Mouse (Mus musculus): ENCODE data around the gene Timmdc1.
"Not testable (repeated sequence)": the region's sequence is repeated elsewhere in the genome, so short reads cannot be mapped to it uniquely, and the experiment has no call there.

Timmdc1 gene

DNA sequence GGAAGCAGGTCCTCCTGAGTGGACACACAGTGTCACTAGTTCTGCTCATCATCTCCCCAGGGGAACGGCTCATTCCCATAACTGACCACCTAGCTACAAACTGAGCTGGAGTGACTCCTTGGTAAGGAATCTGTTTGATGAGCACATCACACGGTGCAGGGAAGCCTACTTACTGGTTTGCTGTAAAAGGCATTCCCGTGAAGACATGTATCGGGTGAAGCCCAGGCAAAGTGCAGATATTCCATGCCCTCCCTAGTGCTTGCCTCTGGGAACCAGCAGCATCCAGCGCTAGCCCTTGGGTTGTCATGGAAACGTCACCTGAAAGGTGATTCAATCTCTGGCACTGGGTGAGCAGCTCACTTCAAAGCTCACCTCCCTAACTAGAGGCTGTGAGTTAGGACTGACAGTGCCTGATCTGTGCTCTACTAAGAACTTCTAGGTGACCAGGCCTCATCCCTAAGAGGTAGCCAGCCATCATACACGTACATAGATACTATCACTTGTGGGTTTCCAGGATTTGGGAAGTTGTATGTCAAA is 25.8 kb downstream of the Timmdc1 start:
- no peak for DNase-seq

GRCm38 (mm10) chr16:38493890-38494289 is 28.6 kb downstream of the Timmdc1 start:
- no peak for DNase-seq

DNA sequence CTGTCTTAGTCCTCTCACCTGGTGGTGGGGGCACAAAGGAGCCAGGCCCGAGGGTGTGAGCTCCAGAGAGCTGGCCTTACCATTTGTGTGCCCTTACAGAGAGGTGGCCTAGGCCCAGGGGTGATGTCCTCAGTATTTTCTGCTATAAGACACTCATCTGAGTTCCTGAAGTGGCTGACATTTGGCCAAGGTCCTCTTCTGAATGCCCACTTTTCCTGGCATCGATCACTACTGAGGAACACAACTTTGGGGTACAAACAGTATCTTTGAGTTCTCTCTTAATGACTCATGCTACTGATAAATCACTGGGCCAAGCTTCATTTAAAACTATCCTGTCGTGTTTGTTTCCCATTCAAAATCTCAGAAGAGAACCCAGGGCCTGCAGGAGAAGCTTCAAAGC is 29.9 kb downstream of the Timmdc1 start:
- DNase-seq = no peak

DNA sequence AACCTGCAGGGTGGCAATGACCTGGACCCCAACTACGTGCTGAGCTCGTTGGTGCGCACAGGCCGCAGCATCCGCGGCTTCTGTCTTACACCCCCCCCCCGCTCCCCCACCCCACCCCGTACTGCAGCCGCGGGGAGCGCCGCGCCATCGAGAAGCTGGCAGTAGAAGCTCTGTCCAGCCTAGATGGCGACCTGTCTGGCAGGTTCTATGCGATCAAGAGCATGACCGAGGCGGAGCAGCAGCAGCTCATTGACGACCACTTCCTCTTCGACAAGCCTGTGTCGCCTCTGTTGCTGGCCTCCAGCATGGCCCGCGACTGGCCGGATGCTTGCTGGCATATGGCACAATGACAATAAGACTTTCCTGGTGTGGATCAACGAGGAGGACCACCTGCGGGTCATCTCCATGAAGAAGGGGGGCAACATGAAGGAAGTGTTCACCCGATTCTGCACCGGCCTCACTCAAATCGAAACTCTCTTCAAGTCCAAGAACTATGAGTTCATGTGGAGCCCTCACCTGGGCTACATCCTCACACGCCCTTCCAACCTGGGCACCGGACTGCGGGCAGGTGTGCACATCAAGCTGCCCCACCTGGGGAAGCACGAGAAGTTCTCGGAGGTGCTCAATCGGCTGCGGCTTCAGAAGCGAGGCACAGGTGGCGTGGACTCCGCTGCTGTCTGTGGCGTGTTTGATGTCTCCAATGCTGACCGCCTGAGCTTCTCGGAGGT is 38.7 kb downstream of the Timmdc1 start:
- no peak for DNase-seq

- DNase-seq = no peak
These were observed 39.5 kb downstream of the Timmdc1 start for GRCm38 (mm10) chr16:38482780-38483562.

DNA sequence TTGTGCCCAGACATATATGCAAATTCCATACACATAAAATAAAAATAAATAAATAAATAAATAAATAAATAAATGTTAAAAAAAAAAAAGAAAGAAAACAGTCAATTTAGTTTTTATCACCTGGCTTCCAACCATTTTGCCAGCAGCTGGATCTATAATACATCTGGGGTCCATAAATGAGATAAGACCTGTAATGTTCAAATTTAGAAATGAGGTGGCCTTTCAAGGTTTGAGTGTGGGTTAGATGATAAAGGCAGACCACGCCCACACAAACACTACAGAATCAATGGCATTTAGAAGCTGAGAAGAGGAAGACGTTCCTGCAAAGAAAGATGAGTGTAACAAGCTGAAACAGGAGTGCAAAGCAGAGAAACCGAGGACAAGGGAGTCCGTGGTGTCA is 41.1 kb downstream of the Timmdc1 start:
- DNase-seq = no peak

GRCm38 (mm10) chr16:38478296-38478695 is 44.2 kb downstream of the Timmdc1 start:
- no peak for DNase-seq

DNA sequence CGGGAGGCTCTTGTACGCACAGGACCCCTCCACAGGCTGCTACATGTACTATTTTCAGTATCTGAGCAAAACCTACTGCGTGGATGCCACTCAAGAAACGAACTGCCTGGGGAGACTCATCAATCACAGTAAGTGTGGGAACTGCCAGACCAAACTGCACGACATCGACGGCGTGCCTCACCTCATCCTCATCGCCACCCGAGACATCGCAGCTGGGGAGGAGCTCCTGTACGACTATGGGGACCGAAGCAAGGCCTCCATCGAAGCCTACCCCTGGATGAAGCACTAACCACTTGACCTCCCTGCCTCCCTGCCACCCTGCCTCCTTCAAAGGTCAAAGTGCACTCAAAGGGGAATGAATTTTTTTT is 45.2 kb downstream of the Timmdc1 start:
- not testable (repeated sequence) for DNase-seq

- DNase-seq = peak; percentile 25
These were observed 45.9 kb downstream of the Timmdc1 start for GRCm38 (mm10) chr16:38476312-38477240.

GRCm38 (mm10) chr16:38475681-38476311 is 46.7 kb downstream of the Timmdc1 start:
- DNase-seq = no peak

- DNase-seq = no peak
These were observed 47.7 kb downstream of the Timmdc1 start for GRCm38 (mm10) chr16:38474677-38475286.

DNA sequence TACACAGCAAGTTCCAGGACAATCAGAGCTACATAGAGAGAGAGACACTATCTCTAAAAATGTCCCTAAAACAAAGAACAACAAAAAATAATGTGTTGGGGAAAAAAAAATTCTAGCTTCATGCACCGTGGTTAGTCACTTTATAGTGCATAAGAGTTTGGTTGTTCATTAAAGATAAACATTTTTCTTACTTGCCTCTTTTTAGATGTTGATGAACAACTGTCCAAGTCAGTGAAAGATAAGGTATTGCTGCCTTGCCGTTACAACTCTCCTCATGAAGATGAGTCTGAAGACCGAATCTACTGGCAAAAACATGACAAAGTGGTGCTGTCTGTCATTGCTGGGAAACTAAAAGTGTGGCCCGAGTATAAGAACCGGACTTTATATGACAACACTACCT is 48.8 kb downstream of the Timmdc1 start:
- no peak for DNase-seq

GRCm38 (mm10) chr16:38472507-38472873 is 50.0 kb downstream of the Timmdc1 start:
- DNase-seq = no peak

DNA sequence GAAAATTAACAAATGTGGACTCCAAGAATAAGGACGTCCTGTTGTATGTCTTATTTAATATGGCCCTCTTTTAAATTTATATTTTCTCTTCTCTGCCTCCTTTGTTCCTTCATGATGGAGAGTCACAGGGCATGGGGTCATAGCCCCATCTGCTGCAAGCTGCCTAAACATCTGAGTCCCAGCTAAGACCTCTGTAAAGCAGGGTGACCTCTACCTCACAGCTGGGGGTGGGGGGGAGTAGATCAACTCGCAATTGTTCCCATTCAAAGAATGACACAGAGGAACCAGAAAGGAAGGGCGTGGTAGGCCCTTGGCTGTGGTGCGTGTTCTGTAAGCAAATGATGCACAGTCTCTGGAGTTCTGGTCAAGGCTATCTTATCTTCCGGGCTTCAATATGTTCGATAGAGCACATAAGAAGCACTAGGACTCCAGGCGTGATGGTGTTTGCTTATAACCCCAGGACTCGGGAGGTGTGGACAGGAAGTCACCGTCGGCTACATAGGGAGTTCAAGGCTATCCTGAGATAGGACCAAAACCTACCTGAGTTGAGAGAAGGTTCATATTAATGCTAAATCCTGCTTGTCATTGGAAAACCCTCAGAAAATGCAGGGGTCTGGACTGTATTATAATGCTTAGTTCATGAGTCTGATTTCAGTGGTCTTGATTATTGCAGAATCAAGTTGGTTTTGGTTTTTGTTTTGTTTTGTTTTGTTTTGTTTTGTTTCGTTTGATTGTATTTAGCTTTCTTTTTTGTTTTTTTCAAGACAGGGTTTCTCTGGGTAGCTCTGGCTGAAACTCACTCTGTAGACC is 50.6 kb downstream of the Timmdc1 start:
- DNase-seq = no peak

DNA sequence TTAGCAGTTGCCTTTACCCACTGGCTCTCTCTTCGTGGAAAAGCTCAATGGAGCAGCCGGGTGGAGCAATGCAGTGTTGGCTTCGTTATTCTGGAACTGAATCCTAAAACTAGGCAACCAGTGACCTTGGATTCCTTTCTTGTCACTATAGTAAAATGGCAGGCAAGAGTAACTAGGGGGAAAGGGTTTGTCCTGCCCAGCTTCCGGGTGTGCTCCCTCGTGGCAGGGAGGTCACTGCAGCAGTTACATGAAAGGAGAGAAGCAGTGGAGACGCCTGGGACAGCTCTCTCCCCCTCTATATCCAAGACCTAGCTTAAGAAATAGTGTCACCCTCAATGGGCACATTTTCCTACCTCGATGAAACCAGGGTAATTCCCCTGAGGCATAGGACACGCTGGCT is 53.0 kb downstream of the Timmdc1 start:
- DNase-seq = no peak

- DNase-seq = no peak
These were observed 53.8 kb downstream of the Timmdc1 start for GRCm38 (mm10) chr16:38468706-38469018.

DNA sequence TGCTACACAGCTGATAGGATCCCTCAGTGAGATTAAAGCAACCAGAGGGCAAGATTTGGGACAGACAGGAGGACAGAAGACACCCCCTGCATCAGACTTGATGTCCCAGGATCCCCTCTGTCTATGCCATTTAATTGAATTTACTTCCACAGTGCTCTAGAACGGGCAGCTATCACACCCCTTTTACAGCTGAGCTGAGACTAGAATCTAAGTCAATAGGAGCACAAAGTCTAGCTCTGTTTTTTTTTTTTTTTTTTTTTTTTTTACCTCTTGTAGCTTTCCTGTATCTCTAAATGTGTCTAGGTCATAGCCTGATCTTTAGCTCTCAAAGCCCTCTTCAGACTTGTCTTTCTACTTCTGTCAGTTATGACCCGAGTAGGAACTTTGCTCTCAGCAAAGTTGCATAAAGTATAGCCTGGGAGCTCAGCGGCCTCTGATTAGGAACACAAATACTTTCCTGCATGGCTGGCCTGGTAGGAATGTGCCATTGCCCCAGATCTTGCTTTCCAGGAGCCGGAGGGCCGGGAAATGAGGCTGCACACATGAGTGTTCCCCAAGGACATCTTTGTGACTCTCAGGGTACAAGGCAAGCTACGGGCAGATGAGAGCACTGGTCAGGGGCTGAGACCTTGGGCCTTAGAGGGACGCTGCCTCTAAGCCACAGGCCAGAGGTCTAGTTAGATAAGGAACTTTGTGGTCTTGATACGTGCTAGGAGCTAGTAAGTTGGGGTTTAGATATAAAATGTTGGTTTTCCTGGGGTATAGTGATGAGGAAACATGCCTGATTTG is 54.4 kb downstream of the Timmdc1 start:
- DNase-seq = no peak

- DNase-seq = no peak
These were observed 55.2 kb downstream of the Timmdc1 start for GRCm38 (mm10) chr16:38467091-38467916.

DNA sequence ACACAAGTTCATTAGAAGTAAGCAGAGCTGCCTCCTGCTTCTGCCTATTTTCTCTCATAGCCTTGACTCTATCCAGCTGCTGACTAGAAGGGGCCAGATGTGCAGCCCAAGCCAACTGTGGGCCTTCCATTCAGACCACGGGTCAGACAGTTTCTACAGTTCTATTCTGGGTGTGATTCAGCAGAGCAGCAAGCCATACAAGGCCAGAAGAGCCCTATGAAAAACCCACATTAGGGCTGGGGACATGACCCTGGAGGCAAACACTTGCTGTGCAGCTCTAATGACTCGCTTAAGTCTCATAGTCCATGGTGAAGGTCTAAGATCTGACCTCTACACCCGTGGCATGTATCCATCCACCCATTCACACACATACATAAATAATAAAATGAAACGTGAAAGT is 56.4 kb downstream of the Timmdc1 start:
- DNase-seq = no peak

GRCm38 (mm10) chr16:38463305-38463704 is 59.2 kb downstream of the Timmdc1 start:
- no peak for DNase-seq

Measured in layer of hippocampus, adult 9-11 months (tissue).